Mouse (Mus musculus) hindbrain, embryonic 15.5 days (tissue): ENCODE results near the gene Psma6. TPM values are rescaled to one million over a fixed set of nuclear protein-coding genes. Genes with fewer than 3 reads are reported as not detected.

ENCODE experiments used
- polyA plus RNA-seq: library from polyadenylated mRNA; unstranded; fragments of >200 nt; fragmentation: Nextera tagmentation; extraction: Ambion mirVana; gene quantifications from 2 replicates; pipeline ENCODE4 v1.2.1, GENCODE M21; 2015

Psma6 gene
- polyA plus RNA-seq, 1 experiment from 2014 or later, result 389 TPM

Other genes with a start within 250 kb of the Psma6 start
- 57.4 and 61.3 TPM in 2 replicates for gene Srp54b, start 229.1 kb upstream of the Psma6 start, polyA plus RNA-seq
- not detected in 2 replicates for gene 1700047I17Rik2, start 184.6 kb upstream of the Psma6 start, polyA plus RNA-seq
- gene Srp54c, start 154.1 kb upstream of the Psma6 start, polyA plus RNA-seq, result 70.6 and 74.6 TPM in 2 replicates
- gene 1110008L16Rik, start 84.6 kb upstream of the Psma6 start, polyA plus RNA-seq, result 9.6 and 10.9 TPM in 2 replicates
- 20.6 and 20.9 TPM in 2 replicates for gene Ppp2r3c, start 81.2 kb upstream of the Psma6 start, polyA plus RNA-seq
- 61.6 and 62.6 TPM in 2 replicates for gene Nfkbia, start 108.4 kb downstream of the Psma6 start, polyA plus RNA-seq
- not detected in 2 replicates for gene Aldoart2, start 181.0 kb downstream of the Psma6 start, polyA plus RNA-seq
- 1.8 and 2.5 TPM in 2 replicates for gene Insm2, start 215.2 kb downstream of the Psma6 start, polyA plus RNA-seq